Mouse (Mus musculus): ENCODE measurements around the gene 0610040J01Rik. TPM values are rescaled to one million over a fixed set of nuclear protein-coding genes. Genes with fewer than 3 reads are reported as not detected.

Gene 0610040J01Rik
- polyA plus RNA-seq, 1 experiment, result 1.9 TPM

DNA sequence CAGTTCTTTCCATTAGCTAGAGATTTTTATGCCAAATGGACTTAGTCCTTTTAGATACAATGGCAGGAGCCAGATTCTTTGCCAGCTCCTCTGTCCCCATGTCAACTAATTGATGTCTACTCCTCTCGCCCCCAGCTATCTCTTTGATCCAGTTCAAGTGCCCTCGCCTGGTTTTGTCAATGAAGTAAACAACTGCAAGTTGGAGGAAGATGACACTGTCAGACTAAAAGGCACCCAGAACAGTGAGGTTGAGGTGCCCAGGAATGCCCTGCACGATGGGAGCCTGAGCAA, 85.6 kb downstream of the 0610040J01Rik start:
- DNase-seq (ENCODE audit: low read depth), result no peak

GRCm38 (mm10) chr5:63903329-63903728, 91.2 kb downstream of the 0610040J01Rik start:
- DNase-seq (ENCODE audit: low read depth), result no peak

DNA sequence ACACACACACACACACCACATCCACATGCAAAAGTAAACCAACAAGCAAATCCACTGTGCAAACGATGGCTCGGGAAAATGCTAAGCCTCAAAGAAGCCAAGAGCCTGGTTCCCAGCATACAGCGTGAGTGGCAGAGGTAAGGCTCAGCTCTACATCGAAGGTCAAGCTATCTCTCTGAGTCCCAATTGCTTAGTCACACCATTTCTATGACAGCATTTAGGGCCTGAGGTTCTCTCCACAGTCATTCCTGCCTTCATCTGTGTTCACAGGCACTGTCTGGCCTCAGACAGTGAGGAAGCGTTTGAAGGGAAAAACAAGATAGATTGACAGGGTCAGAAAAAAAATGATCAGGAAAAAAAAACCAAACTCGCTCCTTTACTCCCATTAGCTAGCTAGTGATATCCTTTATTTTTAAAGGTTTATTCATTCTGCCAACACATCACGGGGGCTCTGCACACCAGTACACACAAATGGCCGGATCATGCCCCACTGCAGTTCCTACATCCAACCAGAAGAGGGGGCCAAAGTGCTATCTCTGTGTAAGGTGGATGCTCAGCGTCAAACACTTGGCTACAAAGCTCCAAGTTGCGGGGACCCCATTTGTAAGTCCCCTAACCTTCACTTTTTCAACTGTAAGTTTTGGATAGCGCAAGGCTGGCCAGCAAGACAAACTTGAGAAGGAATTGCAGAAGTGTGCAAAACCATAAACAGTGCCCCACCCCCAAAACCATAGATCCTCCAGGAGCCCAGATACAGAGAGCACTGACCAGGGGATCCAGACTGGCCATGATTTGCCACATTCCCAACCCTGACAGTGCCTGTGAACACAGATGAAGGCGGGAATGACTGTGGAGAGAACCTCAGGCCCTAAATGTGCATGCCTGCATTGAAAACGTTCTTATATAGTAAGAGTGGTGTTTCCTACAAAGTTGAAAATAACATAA, 94.3 kb downstream of the 0610040J01Rik start:
- no peak for DNase-seq (ENCODE audit: low read depth)

DNA sequence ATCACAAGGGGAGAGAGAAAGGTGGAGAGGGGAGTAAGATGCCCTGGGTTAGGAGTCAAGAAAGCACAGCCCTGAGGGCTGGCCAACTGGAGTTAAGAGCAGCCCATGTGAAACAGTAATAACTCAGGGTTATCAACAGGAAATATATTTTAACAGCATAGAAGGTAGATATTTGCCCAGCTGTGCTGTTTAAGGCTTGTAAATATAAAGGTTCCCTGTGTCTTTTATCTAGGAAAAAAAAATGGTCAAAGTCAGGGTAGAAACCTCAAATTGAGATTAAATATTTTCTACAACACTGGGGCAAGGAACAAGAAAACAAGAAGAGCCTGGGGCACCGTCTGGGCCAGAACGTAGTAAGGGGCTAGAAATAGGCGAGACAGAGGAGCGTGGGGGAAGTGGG, 95.3 kb downstream of the 0610040J01Rik start:
- no peak for DNase-seq (ENCODE audit: low read depth)

GRCm38 (mm10) chr5:63910171-63910960, 98.2 kb downstream of the 0610040J01Rik start:
- no peak for DNase-seq (ENCODE audit: low read depth)

DNA sequence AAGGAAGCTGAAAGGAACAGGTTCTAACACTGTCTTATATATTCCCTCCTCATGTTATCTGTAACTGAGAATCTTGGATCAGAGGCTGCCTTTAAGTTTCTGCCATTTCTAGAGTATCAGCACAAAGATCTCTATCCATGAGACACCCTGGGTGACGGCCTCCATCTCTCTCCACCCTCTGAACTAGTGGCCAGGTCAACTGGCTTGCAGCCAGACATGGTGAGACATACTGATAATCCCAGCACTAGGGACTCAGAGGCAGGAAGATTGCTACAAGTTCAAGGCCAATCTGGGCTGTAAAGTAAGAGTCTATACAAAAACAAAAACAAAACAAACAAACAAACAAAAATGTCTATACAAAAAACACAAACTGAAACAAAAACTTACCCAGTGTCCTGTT, 102.7 kb downstream of the 0610040J01Rik start:
- no peak for DNase-seq (ENCODE audit: low read depth)

GRCm38 (mm10) chr5:63916457-63917139, 104.4 kb downstream of the 0610040J01Rik start:
- no peak for DNase-seq (ENCODE audit: low read depth)

GRCm38 (mm10) chr5:63918201-63918600, 106.0 kb downstream of the 0610040J01Rik start:
- no peak for DNase-seq (ENCODE audit: low read depth)

- DNase-seq (ENCODE audit: low read depth), result no peak
Measured at GRCm38 (mm10) chr5:63923305-63924025, 111.3 kb downstream of the 0610040J01Rik start.

GRCm38 (mm10) chr5:63925035-63925628, 113.0 kb downstream of the 0610040J01Rik start:
- no peak for DNase-seq (ENCODE audit: low read depth)

DNA sequence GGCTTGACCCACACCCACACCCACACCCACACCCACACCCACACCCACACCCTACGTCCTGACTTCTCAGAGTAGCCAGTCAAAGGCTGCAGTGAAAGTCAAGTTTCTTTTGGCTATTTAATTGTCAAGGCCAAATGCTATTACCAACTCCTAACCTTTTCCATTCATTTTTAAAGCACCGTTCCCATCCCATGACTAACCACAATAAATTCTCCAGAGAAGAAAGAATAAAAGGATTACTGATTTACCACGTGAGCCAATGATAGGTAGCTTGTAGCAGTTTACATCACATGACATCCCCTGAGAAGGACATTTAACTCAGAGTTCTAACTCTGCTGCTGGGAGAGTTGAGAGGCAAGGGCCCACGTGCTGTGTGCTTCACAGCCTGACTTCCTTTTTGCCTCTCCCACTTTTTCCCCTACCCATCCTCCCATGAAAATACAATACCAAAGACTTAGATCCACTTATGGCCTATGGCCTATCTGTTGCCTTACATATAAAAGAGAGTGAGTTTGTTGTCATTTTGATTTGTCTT, 118.7 kb downstream of the 0610040J01Rik start:
- no peak for DNase-seq (ENCODE audit: low read depth)

- DNase-seq (ENCODE audit: low read depth), result no peak
Measured at GRCm38 (mm10) chr5:63932829-63933228, 120.7 kb downstream of the 0610040J01Rik start.

GRCm38 (mm10) chr5:63935581-63935980, 123.4 kb downstream of the 0610040J01Rik start:
- DNase-seq (ENCODE audit: low read depth), result no peak

DNA sequence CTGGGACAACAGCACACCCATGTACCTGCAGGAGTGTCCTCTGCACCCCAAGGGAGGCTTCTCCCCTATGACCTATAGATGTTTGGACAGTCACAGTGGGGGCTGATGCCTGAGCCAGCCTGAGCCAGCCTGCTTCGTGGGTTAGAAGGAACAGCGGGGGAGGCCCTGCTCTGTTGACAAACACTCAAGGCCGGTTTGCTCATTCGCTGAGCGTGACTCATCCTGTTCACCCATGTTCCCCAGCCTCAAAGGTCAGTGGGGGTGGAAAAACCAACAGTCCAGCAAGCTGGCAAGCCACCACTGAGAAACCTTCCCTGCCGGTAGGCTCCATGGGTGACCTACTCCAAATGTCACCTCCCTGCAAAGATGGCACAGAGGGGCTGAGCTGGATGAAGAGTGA, 124.6 kb downstream of the 0610040J01Rik start:
- DNase-seq (ENCODE audit: low read depth), result no peak

DNA sequence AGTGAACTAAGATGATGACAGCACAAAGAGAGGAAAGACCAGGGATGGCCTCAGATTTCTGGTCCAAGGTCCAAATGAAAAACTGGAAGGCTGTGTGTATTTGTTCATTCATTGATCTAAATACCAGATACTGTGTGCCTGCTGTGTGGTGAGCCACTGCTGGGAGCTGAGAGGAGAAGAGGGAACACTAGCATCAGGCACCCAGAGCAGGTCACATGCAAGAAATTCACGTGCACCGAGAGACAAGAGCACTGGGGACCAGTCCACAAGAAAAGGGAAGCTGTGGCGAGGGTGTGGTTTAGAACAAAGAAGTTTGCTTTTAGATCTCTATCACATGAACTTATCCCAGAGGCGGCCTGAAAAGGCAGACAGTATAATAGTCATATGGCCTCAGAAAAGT, 126.4 kb downstream of the 0610040J01Rik start:
- no peak for DNase-seq (ENCODE audit: low read depth)

DNA sequence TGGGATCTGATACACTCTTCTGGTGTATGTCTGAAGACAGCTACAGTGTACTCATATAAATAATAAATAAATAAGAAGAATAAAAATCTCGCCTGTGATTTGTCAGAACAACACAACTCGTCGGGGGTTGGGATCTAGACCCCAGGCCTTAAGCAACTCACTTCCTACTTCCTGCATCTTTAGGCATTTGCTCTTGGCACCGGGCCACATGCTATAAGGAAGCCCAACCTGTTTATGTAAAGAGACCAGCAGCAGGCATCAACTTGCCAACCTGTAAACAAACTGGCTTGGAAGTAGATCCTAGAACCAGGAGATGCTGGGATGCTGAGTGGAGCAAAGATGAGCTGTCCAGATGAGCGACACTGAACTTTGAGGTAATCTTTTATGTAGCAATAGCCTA, 129.7 kb downstream of the 0610040J01Rik start:
- no peak for DNase-seq (ENCODE audit: low read depth)

- DNase-seq (ENCODE audit: low read depth), result no peak
Measured at GRCm38 (mm10) chr5:63943291-63943690, 131.1 kb downstream of the 0610040J01Rik start.

GRCm38 (mm10) chr5:63947526-63947925, 135.4 kb downstream of the 0610040J01Rik start:
- DNase-seq (ENCODE audit: low read depth), result no peak

GRCm38 (mm10) chr5:63949195-63949594, 137.0 kb downstream of the 0610040J01Rik start:
- no peak for DNase-seq (ENCODE audit: low read depth)

Measured in gonadal fat pad, adult 2 months (tissue).